Comparison of ENCODE assay signal across 15 mouse cellular contexts in genomic region chr11:32370881-32371280, GRCm38 (mm10). TPM values are rescaled to one million over a fixed set of nuclear protein-coding genes. Genes with fewer than 3 reads are reported as not detected.
DNase-seq lines count a peak whose midpoint lies in the region.
"Had no signal": no experiment of that assay in that cellular context is flagged by ENCODE, and none has a peak within 500 bp of the region (broad histone marks: within the 10 kb centered on the region; RNA-seq: fewer than 3 reads in every experiment).

No protein-coding gene starts in this region.

- DNase-seq in adrenal gland, postnatal 10 days: peak; percentile 44
- no peak for DNase-seq in adrenal gland, postnatal 14 days
- DNase-seq in NIH3T3 (ENCODE audit: low read depth): peak; percentile 44
- peak; percentile 33 to 64 for DNase-seq in cerebellum, adult 18-20 months
- peak; percentile 88 to 90 for DNase-seq in cerebellum, postnatal 14 days
- no peak for DNase-seq in right cerebral cortex, postnatal 14 days
- DNase-seq in embryo, embryonic 9.5 days (ENCODE audit: extremely low spot score): no peak
- no peak for DNase-seq in kidney, postnatal 14 days
- DNase-seq: adrenal gland, postnatal 36 days; heart, adult 11 months; heart, postnatal 10 days; kidney, adult 11 months; lung, adult 18-20 months; lung, postnatal 10 days; right cerebral cortex, adult 18-20 months had no signal

RNA-seq across cellular contexts. Expression of gene Sh3pxd2b, which starts 23.3 kb away (rescaled TPM):
- 10 to 100 TPM; 14.9 to 17.2 TPM for total RNA-seq in adrenal gland, postnatal 10 days (2021)
- 8.9 and 11.1 TPM in 2 replicates for total RNA-seq in adrenal gland, postnatal 14 days (2021)

Comparison
In these comparisons a context has a peak if more than half of its experiments do, and no peak if none do; other contexts are left out.
1. DNase-seq: peak in adrenal gland, postnatal 10 days (single experiment), NIH3T3 (single experiment), cerebellum, adult 18-20 months (2 of 2) and cerebellum, postnatal 14 days (2 of 2); none in adrenal gland, postnatal 14 days (single experiment), right cerebral cortex, postnatal 14 days (single experiment), embryo, embryonic 9.5 days (single experiment) and kidney, postnatal 14 days (single experiment).